Mouse (Mus musculus): ENCODE measurements around the gene Gm4985.
"Not testable (repeated sequence)": the region's sequence is repeated elsewhere in the genome, so short reads cannot be mapped to it uniquely, and the experiment has no call there.

Gm4985 gene

GRCm38 (mm10) chrX:23958834-23959233 lies at the start of gene Gm4985:
Gm4985 (minus strand) TSS chrX:23958934.
- DNase-seq, result not testable (repeated sequence)

GRCm38 (mm10) chrX:23954161-23954560 lies 4.6 kb downstream of the Gm4985 start:
- no peak for DNase-seq
